Mouse (Mus musculus) ovary, adult 18-20 months (tissue): ENCODE results near the gene Olfr494.

Experiments used
- DNase-seq: peaks from one replicate; pipeline ENCODE4 v3.0.0; 2022; ENCODE audit warnings: low spot score, mixed read lengths

Olfr494 gene

DNA sequence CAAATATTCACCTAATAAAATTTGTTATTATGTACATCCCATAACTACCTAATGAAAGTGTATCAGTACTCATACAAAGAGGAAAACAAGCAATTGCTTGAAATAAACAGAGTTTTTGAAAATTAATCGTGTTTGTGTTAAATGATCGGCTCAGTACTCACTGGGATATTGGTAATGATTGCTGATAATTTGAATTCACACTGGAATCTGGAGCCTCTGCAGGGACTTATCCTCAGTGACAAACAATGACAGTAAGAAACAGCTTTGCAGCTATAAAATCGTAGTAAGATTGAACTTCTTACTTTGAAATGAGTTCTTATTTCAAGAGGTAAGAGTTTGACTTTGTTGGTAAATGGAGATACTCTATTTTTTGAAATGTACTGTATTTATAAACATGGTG lies at the start of gene Olfr494:
Gene Olfr494 (plus strand): TSS at position 301 of the 400 bp plus-strand sequence.
- no peak for DNase-seq

DNA sequence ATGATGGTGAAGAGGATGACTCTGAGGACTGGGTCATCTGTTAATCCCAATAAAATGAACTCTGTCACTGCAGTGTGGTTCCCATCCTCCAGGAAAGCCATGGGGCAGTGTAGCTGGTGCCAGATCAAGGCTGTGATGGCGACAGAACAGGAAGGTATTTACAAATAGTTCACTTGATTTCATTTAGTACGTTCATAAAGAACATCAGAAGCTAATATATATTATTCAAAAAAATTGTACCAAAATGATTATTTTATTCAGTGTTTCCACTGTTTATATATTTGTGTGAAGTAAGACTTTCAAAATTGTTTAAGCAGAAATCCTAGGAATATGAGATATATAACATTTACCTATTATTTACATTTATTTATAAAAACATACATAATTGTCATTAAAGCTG lies 41.6 kb upstream of the Olfr494 start, which contains the start of gene Olfr492:
Gene Olfr492 (minus strand): TSS at position 101 of the 400 bp plus-strand sequence.
- no peak for DNase-seq

DNA sequence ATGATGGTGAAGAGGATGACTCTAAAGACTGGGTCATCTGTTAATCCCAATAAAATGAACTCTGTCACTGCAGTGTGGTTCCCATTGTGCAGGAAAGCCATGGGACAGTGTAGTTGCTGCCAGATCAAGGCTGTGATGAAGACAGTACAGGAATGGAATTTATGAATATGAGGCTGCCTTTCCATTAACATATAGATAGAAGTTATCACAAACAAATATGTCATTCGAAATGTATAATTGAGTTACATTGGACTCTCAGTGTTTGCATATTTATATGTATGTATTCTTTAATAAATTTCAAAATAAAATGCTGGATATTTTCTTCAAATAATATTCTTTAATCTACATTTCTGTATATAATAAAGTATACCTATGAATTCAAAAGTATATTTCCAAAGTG lies 18.3 kb upstream of the Olfr494 start, which contains the start of gene Olfr493:
Gene Olfr493 (minus strand): TSS at position 101 of the 400 bp plus-strand sequence.
- DNase-seq, result no peak

DNA sequence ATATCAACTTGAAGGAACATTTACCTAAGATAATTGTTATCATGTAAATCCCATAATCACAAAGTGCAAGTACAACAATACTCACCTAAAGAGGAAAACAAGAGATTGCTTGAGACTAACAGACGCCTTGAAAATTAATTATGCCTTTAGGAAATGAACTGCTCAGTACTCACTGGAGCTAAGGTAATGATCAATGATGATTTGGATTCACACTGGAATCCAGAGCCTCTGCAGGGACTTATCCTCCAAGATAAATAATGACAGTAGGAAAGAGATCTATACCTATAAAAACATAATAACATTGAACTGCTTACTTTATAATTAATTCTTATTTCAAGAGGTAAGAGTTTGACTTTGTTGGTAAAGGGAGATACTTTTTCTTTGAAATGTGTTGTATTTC lies 27.7 kb downstream of the Olfr494 start, which contains the start of gene Olfr495:
Gene Olfr495 (plus strand): TSS at position 301 of the 400 bp plus-strand sequence.
- no peak for DNase-seq
